10 mouse cellular contexts compared by ENCODE assay signal in genomic region chr2:19703670-19704069, GRCm38 (mm10). TPM values are rescaled to one million over a fixed set of nuclear protein-coding genes. Genes with fewer than 3 reads are reported as not detected.
DNase-seq lines count a peak whose midpoint lies in the region; ATAC-seq and TF ChIP-seq lines count a peak whose summit lies in the region.
"Had no signal": no experiment of that assay in that cellular context is flagged by ENCODE, and none has a peak within 500 bp of the region (broad histone marks: within the 10 kb centered on the region; RNA-seq: fewer than 3 reads in every experiment).

No protein-coding gene starts in this region.

- intact Hi-C loops in left cerebral cortex, postnatal 4 days (cut with DNase I): no loop called here

- H3K4me2 ChIP-seq in forebrain, embryonic 16.5 days (ENCODE audit: low read length): no peak overlapping the region
- H3K4me2 ChIP-seq in forebrain, embryonic 13.5 days: no peak overlapping the region
- no peak overlapping the region for H3K4me2 ChIP-seq in intestine, postnatal 0 days (replicated peaks; ENCODE audit: low read depth)
- H3K4me2 ChIP-seq: limb, embryonic 13.5 days had no signal

- H3K4me1 ChIP-seq in forebrain, embryonic 16.5 days (replicated peaks; ENCODE audit: control insufficient read depth, insufficient read depth, low read length): 0 out of 2 replicates have a peak, but pooled peaks cover 6% of the 10 kb centered on the region
- H3K4me1 ChIP-seq in forebrain, embryonic 13.5 days: no peaks in the 10 kb centered on the region
- H3K4me1 ChIP-seq in intestine, postnatal 0 days (replicated peaks; ENCODE audit: control insufficient read depth, insufficient read depth, low read length): no peaks in the 10 kb centered on the region
- H3K4me1 ChIP-seq: limb, embryonic 13.5 days had no signal

- no peak for TF ChIP-seq CTCF in brain, embryonic 14.5 days (IDR thresholded peaks at IDR 0.05; ENCODE audit: borderline replicate concordance, extremely low read depth, insufficient read depth, insufficient read length)
- no peak for TF ChIP-seq CTCF in intestine, postnatal 0 days (IDR thresholded peaks at IDR 0.05; ENCODE audit: low read depth)

- TF ChIP-seq POLR2A in brain, embryonic 14.5 days (IDR thresholded peaks at IDR 0.05; ENCODE audit: borderline replicate concordance, extremely low read depth, insufficient read depth, insufficient read length, poor library complexity, severe bottlenecking): no peak

- H3K9me3 ChIP-seq in forebrain, embryonic 16.5 days (ENCODE audit: control insufficient read depth, low read length): no peaks in the 10 kb centered on the region
- no peaks in the 10 kb centered on the region for H3K9me3 ChIP-seq in forebrain, embryonic 13.5 days (replicated peaks)
- H3K9me3 ChIP-seq in intestine, postnatal 0 days (ENCODE audit: control insufficient read depth): no peaks in the 10 kb centered on the region
- H3K9me3 ChIP-seq: limb, embryonic 13.5 days had no signal

- H3K27ac ChIP-seq in forebrain, embryonic 16.5 days (ENCODE audit: low read length): no peak overlapping the region
- no peak overlapping the region for H3K27ac ChIP-seq in forebrain, embryonic 13.5 days
- no peak overlapping the region for H3K27ac ChIP-seq in intestine, postnatal 0 days (ENCODE audit: low read depth, low read length)
- H3K27ac ChIP-seq: limb, embryonic 13.5 days had no signal

- no peaks in the 10 kb centered on the region for H3K27me3 ChIP-seq in forebrain, embryonic 16.5 days (replicated peaks; ENCODE audit: control insufficient read depth, insufficient read depth, low read length)
- no peaks in the 10 kb centered on the region for H3K27me3 ChIP-seq in forebrain, embryonic 13.5 days
- no peaks in the 10 kb centered on the region for H3K27me3 ChIP-seq in intestine, postnatal 0 days (replicated peaks; ENCODE audit: control insufficient read depth, insufficient read depth, low read length)
- H3K27me3 ChIP-seq: limb, embryonic 13.5 days had no signal

- DNase-seq in brain, embryonic 14.5 days (ENCODE audit: low read depth): peak; percentile 41
- DNase-seq in gastrocnemius, postnatal 25 days: peak; percentile 57
- peak; percentile 62 to 74 for DNase-seq in lung, adult 18-20 months
- no peak for DNase-seq in left cerebral cortex, postnatal 4 days
- no peak for DNase-seq in urinary bladder, adult 18-20 months (ENCODE audit: low spot score in 2 of 2)

- WGBS in forebrain, embryonic 16.5 days: 36% methylated on average over 4 of the region's 4 CpGs
- 50% methylated on average over 4 of the region's 4 CpGs for WGBS in forebrain, embryonic 13.5 days
- WGBS in intestine, postnatal 0 days: 51% methylated on average over 4 of the region's 4 CpGs

- no peaks in the 10 kb centered on the region for H3K36me3 ChIP-seq in forebrain, embryonic 16.5 days (ENCODE audit: control insufficient read depth, insufficient read depth)
- H3K36me3 ChIP-seq in forebrain, embryonic 13.5 days (ENCODE audit: poor library complexity, severe bottlenecking): no peaks in the 10 kb centered on the region
- no peaks in the 10 kb centered on the region for H3K36me3 ChIP-seq in intestine, postnatal 0 days (ENCODE audit: control insufficient read depth, insufficient read depth)
- H3K36me3 ChIP-seq: limb, embryonic 13.5 days had no signal

- no peak overlapping the region for H3K9ac ChIP-seq in forebrain, embryonic 16.5 days (replicated peaks; ENCODE audit: low read depth, low read length)
- H3K9ac ChIP-seq in forebrain, embryonic 13.5 days: no peak overlapping the region
- no peak overlapping the region for H3K9ac ChIP-seq in intestine, postnatal 0 days (ENCODE audit: low read depth, low read length)
- H3K9ac ChIP-seq: limb, embryonic 13.5 days had no signal

- H3K4me3 ChIP-seq in forebrain, embryonic 16.5 days (replicated peaks; ENCODE audit: low read length): no peak overlapping the region
- H3K4me3 ChIP-seq in forebrain, embryonic 13.5 days: no peak overlapping the region
- H3K4me3 ChIP-seq in intestine, postnatal 0 days (ENCODE audit: low read depth, low read length): no peak overlapping the region
- H3K4me3 ChIP-seq: limb, embryonic 13.5 days had no signal

- peak; percentile 66 for ATAC-seq in forebrain, embryonic 16.5 days
- no peak for ATAC-seq in forebrain, embryonic 13.5 days
- ATAC-seq in intestine, postnatal 0 days: no peak
- ATAC-seq: CD4-positive, CD25-positive, alpha-beta regulatory T cell, adult 4 months had no signal

RNA-seq across cellular contexts. Expression of gene Otud1, which starts 46.1 kb away (rescaled TPM):
- polyA plus RNA-seq in forebrain, embryonic 16.5 days (2015; fragmentation: Nextera tagmentation; extraction: Ambion mirVana): 1.6 and 2.1 TPM in 2 replicates
- 0.98 and 1.00 TPM in 2 replicates for polyA plus RNA-seq in forebrain, embryonic 13.5 days (2015; fragmentation: Nextera tagmentation; extraction: Ambion mirVana)
- polyA plus RNA-seq in brain, embryonic 14.5 days (2012; rRNA removed): 2.2 and 2.5 TPM in 2 replicates
- total RNA-seq in gastrocnemius, postnatal 25 days (2021): 10 to 100 TPM; 13.0 to 17.5 TPM
- 1.6 and 1.9 TPM in 2 replicates for polyA plus RNA-seq in intestine, postnatal 0 days (2015; fragmentation: Nextera tagmentation; extraction: Ambion mirVana)
- 10 to 100 TPM; 11.3 to 11.6 TPM for total RNA-seq in left cerebral cortex, postnatal 4 days (2021)

Comparison
In these comparisons a context has a peak if more than half of its experiments do, and no peak if none do; other contexts are left out.
1. DNase-seq: peak in brain, embryonic 14.5 days (single experiment), gastrocnemius, postnatal 25 days (single experiment) and lung, adult 18-20 months (2 of 2); none in left cerebral cortex, postnatal 4 days (single experiment) and urinary bladder, adult 18-20 months (0 of 2).